ENCODE assay signal across 8 mouse cellular contexts in the genomic region with DNA sequence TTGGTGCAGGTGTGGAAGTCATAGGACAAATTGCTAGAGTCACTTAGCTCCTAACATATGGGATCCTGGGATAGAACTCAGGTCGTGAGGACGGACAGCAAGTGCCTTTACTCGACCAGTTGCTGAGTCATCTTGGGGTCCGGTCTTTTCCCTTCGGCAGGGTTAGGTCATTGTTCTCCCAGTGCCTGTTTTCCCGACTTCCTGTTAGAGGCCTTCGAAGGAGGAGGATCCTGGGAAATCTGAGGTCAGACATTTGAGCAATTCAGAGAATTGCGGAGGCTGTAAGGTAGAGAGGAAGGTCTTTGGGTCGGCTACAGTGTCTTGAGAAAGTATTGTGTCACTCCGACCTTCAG. TPM values are rescaled to one million over a fixed set of nuclear protein-coding genes. Genes with fewer than 3 reads are reported as not detected.
DNase-seq lines count a peak whose midpoint lies in the region; ATAC-seq lines count a peak whose summit lies in the region.

No protein-coding gene starts in this region.

- peak overlapping the region; percentile 70 for H3K4me3 ChIP-seq in embryonic facial prominence, embryonic 13.5 days
- H3K4me3 ChIP-seq in hindbrain, embryonic 12.5 days: peak overlapping the region; percentile 55
- peak overlapping the region; percentile 80 for H3K4me3 ChIP-seq in liver, embryonic 15.5 days (replicated peaks)
- H3K4me3 ChIP-seq in neural tube, embryonic 14.5 days (ENCODE audit: low read depth, low read length): peak overlapping the region; percentile 50

- 24% methylated on average over 10 of the region's 10 CpGs for WGBS in embryonic facial prominence, embryonic 13.5 days
- 13% methylated on average over 10 of the region's 10 CpGs for WGBS in hindbrain, embryonic 12.5 days
- 7% methylated on average over 10 of the region's 10 CpGs for WGBS in liver, embryonic 15.5 days (ENCODE audit: insufficient replicate concordance)
- 13% methylated on average over 10 of the region's 10 CpGs for WGBS in neural tube, embryonic 14.5 days

- H3K27me3 ChIP-seq in embryonic facial prominence, embryonic 13.5 days: no peaks in the 10 kb centered on the region
- no peaks in the 10 kb centered on the region for H3K27me3 ChIP-seq in hindbrain, embryonic 12.5 days
- no peaks in the 10 kb centered on the region for H3K27me3 ChIP-seq in liver, embryonic 15.5 days
- no peaks in the 10 kb centered on the region for H3K27me3 ChIP-seq in neural tube, embryonic 14.5 days (ENCODE audit: control insufficient read depth, insufficient read depth, low read length)

- H3K9me3 ChIP-seq in embryonic facial prominence, embryonic 13.5 days: no peaks in the 10 kb centered on the region
- H3K9me3 ChIP-seq in hindbrain, embryonic 12.5 days (replicated peaks): no peaks in the 10 kb centered on the region
- H3K9me3 ChIP-seq in liver, embryonic 15.5 days (replicated peaks): no peaks in the 10 kb centered on the region
- no peaks in the 10 kb centered on the region for H3K9me3 ChIP-seq in neural tube, embryonic 14.5 days (ENCODE audit: control insufficient read depth, low read length)

- peak overlapping the region; percentile 85 for H3K27ac ChIP-seq in embryonic facial prominence, embryonic 13.5 days
- peak overlapping the region; percentile 91 for H3K27ac ChIP-seq in hindbrain, embryonic 12.5 days
- peak overlapping the region; percentile 100 for H3K27ac ChIP-seq in liver, embryonic 15.5 days (replicated peaks)
- peak overlapping the region; percentile 85 for H3K27ac ChIP-seq in neural tube, embryonic 14.5 days (ENCODE audit: low read depth, low read length)

- H3K9ac ChIP-seq in embryonic facial prominence, embryonic 13.5 days: peak overlapping the region; percentile 89
- H3K9ac ChIP-seq in hindbrain, embryonic 12.5 days: peak overlapping the region; percentile 84; the same call in 1 of the 2 replicates
- peak overlapping the region; percentile 96 for H3K9ac ChIP-seq in liver, embryonic 15.5 days
- peak overlapping the region; percentile 88 for H3K9ac ChIP-seq in neural tube, embryonic 14.5 days (replicated peaks; ENCODE audit: low read depth, low read length)

- peak overlapping the region; percentile 94 for H3K4me2 ChIP-seq in embryonic facial prominence, embryonic 13.5 days
- H3K4me2 ChIP-seq in hindbrain, embryonic 12.5 days (replicated peaks): peak overlapping the region; percentile 86
- peak overlapping the region; percentile 94 for H3K4me2 ChIP-seq in liver, embryonic 15.5 days
- peak overlapping the region; percentile 88 for H3K4me2 ChIP-seq in neural tube, embryonic 14.5 days (ENCODE audit: low read depth, low read length)

- H3K4me1 ChIP-seq in embryonic facial prominence, embryonic 13.5 days: peaks cover 25% of the 10 kb centered on the region
- H3K4me1 ChIP-seq in hindbrain, embryonic 12.5 days: peaks cover 11% of the 10 kb centered on the region
- peaks cover 55% of the 10 kb centered on the region for H3K4me1 ChIP-seq in liver, embryonic 15.5 days (replicated peaks)
- H3K4me1 ChIP-seq in neural tube, embryonic 14.5 days (ENCODE audit: control insufficient read depth, insufficient read depth, low read length): peaks cover 8% of the 10 kb centered on the region; the same call in 1 of the 2 replicates

- no peaks in the 10 kb centered on the region for H3K36me3 ChIP-seq in embryonic facial prominence, embryonic 13.5 days
- no peaks in the 10 kb centered on the region for H3K36me3 ChIP-seq in hindbrain, embryonic 12.5 days
- H3K36me3 ChIP-seq in liver, embryonic 15.5 days (replicated peaks): no peaks in the 10 kb centered on the region
- H3K36me3 ChIP-seq in neural tube, embryonic 14.5 days (ENCODE audit: control insufficient read depth, insufficient read depth, low read length): no peaks in the 10 kb centered on the region

- no peak for ATAC-seq in embryonic facial prominence, embryonic 13.5 days (ENCODE audit: insufficient number of reproducible peaks, insufficient read depth, low FRiP score, low TSS enrichment, low read depth)
- ATAC-seq in hindbrain, embryonic 12.5 days (ENCODE audit: low FRiP score): no peak; the same call in 1 of the 2 replicates
- ATAC-seq in liver, embryonic 15.5 days (ENCODE audit: insufficient read depth): no peak
- no peak for ATAC-seq in neural tube, embryonic 14.5 days (ENCODE audit: low read depth)

- DNase-seq in R1 (ENCODE audit: low read depth, low spot score): peak; percentile 97
- DNase-seq in frontal cortex, adult 2 months (ENCODE audit: extremely low spot score in 1 of 2, low spot score in 1 of 2): no peak
- DNase-seq in spleen, adult 12 weeks (ENCODE audit: low spot score): no peak
- no peak for DNase-seq in layer of hippocampus, postnatal 36 days

RNA-seq across cellular contexts. Expression of a gene that starts 19.2 kb away (rescaled TPM):
- 7.1 and 8.1 TPM in 2 replicates for polyA plus RNA-seq in embryonic facial prominence, embryonic 13.5 days (2015; fragmentation: Nextera tagmentation; extraction: Ambion mirVana)
- polyA plus RNA-seq in hindbrain, embryonic 12.5 days (2016; fragmentation: Nextera tagmentation; extraction: Ambion mirVana): 5.8 and 6.4 TPM in 2 replicates
- 9.5 and 10.2 TPM in 2 replicates for polyA plus RNA-seq in liver, embryonic 15.5 days (2015; fragmentation: Nextera tagmentation; extraction: Ambion mirVana)
- 5.3 and 6.7 TPM in 2 replicates for polyA plus RNA-seq in neural tube, embryonic 14.5 days (2014; fragmentation: Nextera tagmentation; extraction: Ambion mirVana)
- 3.9 TPM in 2 replicates for polyA plus RNA-seq in frontal cortex, adult 2 months (2012; rRNA removed)
- 1 to 10 TPM; 4.6 to 4.9 TPM for total RNA-seq in layer of hippocampus, postnatal 36 days (2021)

RNA-seq across cellular contexts. Expression of a gene that starts 50.6 kb away (rescaled TPM):
- 0.74 and 1.2 TPM in 2 replicates for polyA plus RNA-seq in embryonic facial prominence, embryonic 13.5 days (2015; fragmentation: Nextera tagmentation; extraction: Ambion mirVana)
- polyA plus RNA-seq in hindbrain, embryonic 12.5 days (2016; fragmentation: Nextera tagmentation; extraction: Ambion mirVana): 0.41 and 0.73 TPM in 2 replicates
- 0.15 and 0.17 TPM in 2 replicates for polyA plus RNA-seq in liver, embryonic 15.5 days (2015; fragmentation: Nextera tagmentation; extraction: Ambion mirVana)
- polyA plus RNA-seq in neural tube, embryonic 14.5 days (2014; fragmentation: Nextera tagmentation; extraction: Ambion mirVana): 0.23 and 0.57 TPM in 2 replicates
- 0.08 TPM in 2 replicates for polyA plus RNA-seq in frontal cortex, adult 2 months (2012; rRNA removed)
- total RNA-seq in layer of hippocampus, postnatal 36 days (2021): not detected
